Mouse (Mus musculus): Measurements from ENCODE around the gene Aff1.

GRCm38 (mm10) chr5:103719851-103720250, 27.7 kb downstream of the Aff1 start:
- no peak for TF ChIP-seq CTCF (IDR thresholded peaks at IDR 0.05; ENCODE audit: low read depth)
- no peak for TF ChIP-seq EP300 (optimal IDR thresholded peaks at IDR 0.05)

Data from stomach, postnatal 0 days (tissue).